ENCODE assay signal across 12 mouse cellular contexts in the genomic region with DNA sequence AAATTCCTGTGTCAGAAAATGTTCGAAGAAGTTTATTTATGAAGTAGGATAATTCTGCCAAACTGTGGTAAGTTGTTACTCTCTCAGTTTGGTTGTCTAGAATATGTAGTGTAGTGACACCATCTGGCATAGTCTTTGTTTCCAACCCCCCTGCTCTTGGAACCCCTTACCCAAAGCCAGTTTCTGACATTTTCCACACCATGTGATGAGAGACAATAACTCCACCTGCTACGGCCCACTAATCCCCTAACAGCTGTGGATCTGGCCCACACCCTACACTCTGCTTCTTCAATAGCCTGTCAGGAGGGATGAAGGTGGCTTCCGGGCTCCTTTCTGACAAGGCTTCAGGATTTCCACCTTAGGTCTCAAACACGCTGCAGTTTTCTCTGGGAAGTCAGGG. TPM values are rescaled to one million over a fixed set of nuclear protein-coding genes. Genes with fewer than 3 reads are reported as not detected.
DNase-seq lines count a peak whose midpoint lies in the region; ATAC-seq and TF ChIP-seq lines count a peak whose summit lies in the region.
"Had no signal": no experiment of that assay in that cellular context is flagged by ENCODE, and none has a peak within 500 bp of the region (broad histone marks: within the 10 kb centered on the region; RNA-seq: fewer than 3 reads in every experiment).

No protein-coding gene starts in this region.

- no peak overlapping the region for H3K4me2 ChIP-seq in hindbrain, embryonic 16.5 days (ENCODE audit: low read length)
- no peak overlapping the region for H3K4me2 ChIP-seq in hindbrain, embryonic 13.5 days
- no peak overlapping the region for H3K4me2 ChIP-seq in midbrain, embryonic 11.5 days
- no peak overlapping the region for H3K4me2 ChIP-seq in midbrain, postnatal 0 days (ENCODE audit: low read depth, low read length, poor library complexity, severe bottlenecking)
- H3K4me2 ChIP-seq in midbrain, embryonic 12.5 days (replicated peaks): no peak overlapping the region
- H3K4me2 ChIP-seq in kidney, embryonic 16.5 days (replicated peaks; ENCODE audit: low read depth, low read length): no peak overlapping the region
- H3K4me2 ChIP-seq: heart, embryonic 13.5 days had no signal

- H3K36me3 ChIP-seq in hindbrain, embryonic 16.5 days (ENCODE audit: control insufficient read depth, insufficient read depth, low read length): no peaks in the 10 kb centered on the region
- H3K36me3 ChIP-seq in hindbrain, embryonic 13.5 days: peaks cover 4% of the 10 kb centered on the region
- H3K36me3 ChIP-seq in midbrain, embryonic 11.5 days (ENCODE audit: control insufficient read depth, insufficient read depth, low read length): 0 out of 2 replicates have a peak, but pooled peaks cover 3% of the 10 kb centered on the region
- no peaks in the 10 kb centered on the region for H3K36me3 ChIP-seq in midbrain, postnatal 0 days (ENCODE audit: insufficient read depth, low read length)
- H3K36me3 ChIP-seq in midbrain, embryonic 12.5 days: peaks cover 9% of the 10 kb centered on the region; the same call in 1 of the 2 replicates
- H3K36me3 ChIP-seq in kidney, embryonic 16.5 days (ENCODE audit: insufficient read depth, low read length): peaks cover 70% of the 10 kb centered on the region

- no peaks in the 10 kb centered on the region for H3K4me1 ChIP-seq in hindbrain, embryonic 16.5 days (ENCODE audit: control insufficient read depth, insufficient read depth, low read depth, low read length)
- H3K4me1 ChIP-seq in hindbrain, embryonic 13.5 days (replicated peaks): no peaks in the 10 kb centered on the region; the same call in 1 of the 2 replicates
- peaks cover 6% of the 10 kb centered on the region; the same call in 1 of the 2 replicates for H3K4me1 ChIP-seq in midbrain, embryonic 11.5 days (ENCODE audit: control insufficient read depth, insufficient read depth, low read length)
- no peaks in the 10 kb centered on the region for H3K4me1 ChIP-seq in midbrain, postnatal 0 days (ENCODE audit: insufficient read depth, low read length)
- 0 out of 2 replicates have a peak, but pooled peaks cover 4% of the 10 kb centered on the region for H3K4me1 ChIP-seq in midbrain, embryonic 12.5 days
- no peaks in the 10 kb centered on the region for H3K4me1 ChIP-seq in kidney, embryonic 16.5 days (ENCODE audit: insufficient read depth, low read length)
- H3K4me1 ChIP-seq: hindbrain, embryonic 10.5 days had no signal

- ATAC-seq in hindbrain, embryonic 16.5 days: peak; percentile 58; the same call in 1 of the 2 replicates
- no peak for ATAC-seq in hindbrain, embryonic 13.5 days (ENCODE audit: low FRiP score)
- peak; percentile 83 for ATAC-seq in midbrain, embryonic 11.5 days (ENCODE audit: low FRiP score)
- ATAC-seq in midbrain, postnatal 0 days (ENCODE audit: low FRiP score): no peak
- peak; percentile 87 for ATAC-seq in midbrain, embryonic 12.5 days (ENCODE audit: low FRiP score, low read depth)
- ATAC-seq in kidney, embryonic 16.5 days (ENCODE audit: low FRiP score, low TSS enrichment): no peak

- WGBS in hindbrain, embryonic 16.5 days: 71% methylated on average over 4 of the region's 4 CpGs
- WGBS in hindbrain, embryonic 13.5 days: 80% methylated on average over 4 of the region's 4 CpGs
- 63% methylated on average over 4 of the region's 4 CpGs for WGBS in midbrain, embryonic 11.5 days
- WGBS in midbrain, postnatal 0 days: 40% methylated on average over 4 of the region's 4 CpGs
- 56% methylated on average over 4 of the region's 4 CpGs for WGBS in midbrain, embryonic 12.5 days
- WGBS in kidney, embryonic 16.5 days: 55% methylated on average over 4 of the region's 4 CpGs

- no peak overlapping the region for H3K4me3 ChIP-seq in hindbrain, embryonic 16.5 days (ENCODE audit: low read length)
- H3K4me3 ChIP-seq in hindbrain, embryonic 13.5 days: no peak overlapping the region
- H3K4me3 ChIP-seq in midbrain, embryonic 11.5 days (ENCODE audit: low read depth, low read length): no peak overlapping the region
- H3K4me3 ChIP-seq in midbrain, postnatal 0 days (ENCODE audit: low read depth, low read length): no peak overlapping the region
- H3K4me3 ChIP-seq in midbrain, embryonic 12.5 days: no peak overlapping the region
- H3K4me3 ChIP-seq in kidney, embryonic 16.5 days (ENCODE audit: low read length): no peak overlapping the region
- H3K4me3 ChIP-seq: heart, embryonic 13.5 days; hindbrain, embryonic 10.5 days had no signal

- no peak overlapping the region for H3K27ac ChIP-seq in hindbrain, embryonic 16.5 days (ENCODE audit: low read depth, low read length)
- H3K27ac ChIP-seq in hindbrain, embryonic 13.5 days: no peak overlapping the region
- H3K27ac ChIP-seq in midbrain, embryonic 11.5 days (ENCODE audit: low read depth, low read length): no peak overlapping the region
- H3K27ac ChIP-seq in midbrain, postnatal 0 days (ENCODE audit: low read depth, low read length): no peak overlapping the region
- H3K27ac ChIP-seq in midbrain, embryonic 12.5 days (replicated peaks): peak overlapping the region; percentile 25; the same call in 1 of the 2 replicates
- H3K27ac ChIP-seq in kidney, embryonic 16.5 days (ENCODE audit: low read length): no peak overlapping the region
- H3K27ac ChIP-seq: heart, embryonic 13.5 days; hindbrain, embryonic 10.5 days had no signal

- no peak overlapping the region for H3K9ac ChIP-seq in hindbrain, embryonic 16.5 days (ENCODE audit: low read depth, low read length)
- H3K9ac ChIP-seq in hindbrain, embryonic 13.5 days: no peak overlapping the region
- H3K9ac ChIP-seq in midbrain, embryonic 11.5 days (ENCODE audit: low read length): no peak overlapping the region
- no peak overlapping the region for H3K9ac ChIP-seq in midbrain, postnatal 0 days (replicated peaks; ENCODE audit: low read length, poor library complexity, severe bottlenecking)
- H3K9ac ChIP-seq in midbrain, embryonic 12.5 days (replicated peaks): no peak overlapping the region
- no peak overlapping the region for H3K9ac ChIP-seq in kidney, embryonic 16.5 days (replicated peaks; ENCODE audit: low read length)
- H3K9ac ChIP-seq: heart, embryonic 13.5 days had no signal

- no peaks in the 10 kb centered on the region for H3K27me3 ChIP-seq in hindbrain, embryonic 16.5 days (replicated peaks; ENCODE audit: control insufficient read depth, insufficient read depth, low read length)
- no peaks in the 10 kb centered on the region for H3K27me3 ChIP-seq in hindbrain, embryonic 13.5 days
- no peaks in the 10 kb centered on the region for H3K27me3 ChIP-seq in midbrain, embryonic 11.5 days (ENCODE audit: control insufficient read depth, insufficient read depth, low read length)
- no peaks in the 10 kb centered on the region for H3K27me3 ChIP-seq in midbrain, postnatal 0 days (ENCODE audit: insufficient read depth, low read length)
- no peaks in the 10 kb centered on the region for H3K27me3 ChIP-seq in midbrain, embryonic 12.5 days
- H3K27me3 ChIP-seq in kidney, embryonic 16.5 days (ENCODE audit: insufficient read depth, low read length): no peaks in the 10 kb centered on the region
- H3K27me3 ChIP-seq: heart, embryonic 13.5 days had no signal

- H3K9me3 ChIP-seq in hindbrain, embryonic 16.5 days (ENCODE audit: control insufficient read depth, low read length): no peaks in the 10 kb centered on the region
- no peaks in the 10 kb centered on the region for H3K9me3 ChIP-seq in hindbrain, embryonic 13.5 days
- no peaks in the 10 kb centered on the region for H3K9me3 ChIP-seq in midbrain, embryonic 11.5 days (ENCODE audit: control insufficient read depth, low read length)
- no peaks in the 10 kb centered on the region for H3K9me3 ChIP-seq in midbrain, postnatal 0 days (ENCODE audit: low read length)
- H3K9me3 ChIP-seq in midbrain, embryonic 12.5 days: no peaks in the 10 kb centered on the region
- H3K9me3 ChIP-seq in kidney, embryonic 16.5 days (ENCODE audit: low read length): no peaks in the 10 kb centered on the region
- H3K9me3 ChIP-seq: heart, embryonic 13.5 days; hindbrain, embryonic 10.5 days had no signal

- DNase-seq in midbrain, embryonic 11.5 days (ENCODE audit: low spot score, missing footprints): no peak
- DNase-seq in midbrain, postnatal 0 days (ENCODE audit: low spot score): no peak
- DNase-seq in ovary, adult 18-20 months (ENCODE audit: low spot score): no peak
- DNase-seq: cerebellum, postnatal 25 days; kidney, postnatal 10 days; lung, adult 18-20 months had no signal

- no peak for TF ChIP-seq CTCF in midbrain, postnatal 0 days (IDR thresholded peaks at IDR 0.05)

RNA-seq across cellular contexts. Expression of gene Abhd10, which starts 56.4 kb away (rescaled TPM):
- 39.3 and 39.5 TPM in 2 replicates for polyA plus RNA-seq in hindbrain, embryonic 16.5 days (2015; fragmentation: Nextera tagmentation; extraction: Ambion mirVana)
- polyA plus RNA-seq in hindbrain, embryonic 13.5 days (2015; fragmentation: Nextera tagmentation; extraction: Ambion mirVana): 41.2 and 46.0 TPM in 2 replicates
- 48.2 and 48.5 TPM in 2 replicates for polyA plus RNA-seq in midbrain, embryonic 11.5 days (2014; fragmentation: Nextera tagmentation; extraction: Ambion mirVana)
- 21.5 and 24.2 TPM in 2 replicates for total RNA-seq in midbrain, postnatal 0 days (2014; rRNA removed)
- polyA plus RNA-seq in midbrain, postnatal 0 days (2015; fragmentation: Nextera tagmentation; extraction: Ambion mirVana): 34.2 and 38.5 TPM in 2 replicates
- polyA plus RNA-seq in midbrain, embryonic 12.5 days (2016; fragmentation: Nextera tagmentation; extraction: Ambion mirVana): 48.9 and 49.5 TPM in 2 replicates
- 36.4 and 36.7 TPM in 2 replicates for polyA plus RNA-seq in kidney, embryonic 16.5 days (2015; fragmentation: Nextera tagmentation; extraction: Ambion mirVana)

Comparison
In these comparisons a context has a peak if more than half of its experiments do, and no peak if none do; other contexts are left out.
1. ATAC-seq: peak in hindbrain, embryonic 16.5 days (single experiment), midbrain, embryonic 11.5 days (single experiment) and midbrain, embryonic 12.5 days (single experiment); none in hindbrain, embryonic 13.5 days (single experiment), midbrain, postnatal 0 days (single experiment) and kidney, embryonic 16.5 days (single experiment).